Mouse (Mus musculus): Measurements from ENCODE around the gene Ocm. TPM values are rescaled to one million over a fixed set of nuclear protein-coding genes. Genes with fewer than 3 reads are reported as not detected.

Ocm gene
- total and polyA plus RNA-seq, 3 experiments, result not detected

DNA sequence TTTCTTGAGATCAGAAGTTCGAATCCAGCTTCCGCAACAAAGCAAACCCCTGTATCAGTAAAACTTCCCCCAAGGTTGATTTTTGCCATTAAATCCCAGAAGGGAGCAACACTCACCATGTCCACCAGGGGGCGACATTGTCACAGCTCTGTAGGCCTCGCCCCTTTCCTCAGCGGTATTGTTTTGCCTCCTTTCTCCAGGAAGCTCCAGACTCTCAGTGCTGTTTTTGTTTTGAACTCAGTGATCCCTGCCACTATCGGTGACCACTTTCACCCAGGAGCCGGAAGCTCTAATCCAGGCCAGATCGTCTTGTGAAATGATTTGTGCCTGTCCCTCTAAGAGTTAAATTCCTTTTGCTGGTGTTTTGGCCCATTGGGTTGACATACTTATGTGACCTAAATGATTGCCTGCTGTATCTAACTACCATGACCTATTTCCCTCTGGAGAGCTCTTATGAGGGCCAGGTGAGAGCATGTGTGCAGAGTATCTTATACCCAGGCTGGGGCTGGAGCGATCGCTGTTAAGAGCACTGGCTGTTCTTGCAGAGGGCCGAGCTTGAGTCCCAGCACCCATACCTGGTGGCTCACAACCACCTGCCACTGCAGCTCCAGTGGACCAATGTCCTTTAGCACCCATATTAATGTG is 14.4 kb upstream of the Ocm start:
- Histone ChIP-seq H3K4me1 (ENCODE audit: control insufficient read depth in 1 of 2, insufficient read depth in 2 of 2) (peaks cover 0 to 8% of the 10 kb centered on the region in 2 experiments; a peak in 2 of 4 replicates), H3K4me3 (replicated peaks in 1 of 3; ENCODE audit: low read depth in 2 of 3, low read length in 2 of 3, poor library complexity in 1 of 3) (no peak overlapping the region), H3K27me3 (replicated peaks) (no peaks in the 10 kb centered on the region), H3K9ac (ENCODE audit: insufficient read depth, low read depth) (no peak overlapping the region), H3K27ac (ENCODE audit: insufficient read depth, low read depth) (no peak overlapping the region), H3K4me2 (ENCODE audit: insufficient read depth, low read depth, poor library complexity, severe bottlenecking) (no peak overlapping the region), H3K79me2 (replicated peaks; ENCODE audit: control insufficient read depth, extremely low read depth, insufficient read depth, poor library complexity, severe bottlenecking) (no peaks in the 10 kb centered on the region), H3K36me3 (replicated peaks in 1 of 2; ENCODE audit: control insufficient read depth in 1 of 2, insufficient read depth in 1 of 2, low read length in 1 of 2) (no peaks in the 10 kb centered on the region), H3K9me3 (replicated peaks; ENCODE audit: low read length) (peaks cover 2% of the 10 kb centered on the region)
- DNase-seq (ENCODE audit: extremely low read depth), result peak; percentile 72
- peak; percentile 83 for TF ChIP-seq SMC3 (IDR thresholded peaks at IDR 0.05; ENCODE audit: low read depth, low read length)
- peak; percentile 92 to 94 for TF ChIP-seq CTCF (conservative IDR thresholded peaks at IDR 0.05 in 1 of 2, IDR thresholded peaks at IDR 0.05 in 1 of 2; ENCODE audit: low read depth in 2 of 2, low read length in 2 of 2)
- no peak for TF ChIP-seq PAX5 (IDR thresholded peaks at IDR 0.05; ENCODE audit: low read length)
- TF ChIP-seq POLR2AphosphoS2 (IDR thresholded peaks at IDR 0.05; ENCODE audit: low read depth, low read length), result no peak
- peak; percentile 87 for TF ChIP-seq RAD21 (IDR thresholded peaks at IDR 0.05; ENCODE audit: low read depth, low read length)
- peak; percentile 52 for TF ChIP-seq ZC3H11A (IDR thresholded peaks at IDR 0.05; ENCODE audit: low read depth, low read length)
- dilution Hi-C loops (cut with MboI; ENCODE audit: extremely low pct_ligation_motif_present, extremely low pct_unique_long_range_greater_than_20kb, low sequenced_read_pairs) (no loop called here), in situ Hi-C loops (cut with MboI; ENCODE audit: low pct_ligation_motif_present, low pct_unique_long_range_greater_than_20kb, low sequenced_read_pairs) (loop anchor here (5.0 to 25.0 kb wide), 2 partner anchors 116 to 696 kb away; no protein-coding TSS in a partner anchor)

- peaks cover 0 to 8% of the 10 kb centered on the region in 2 experiments; a peak in 2 of 4 replicates for H3K4me1 ChIP-seq (ENCODE audit: control insufficient read depth in 1 of 2, insufficient read depth in 2 of 2)
- no peak overlapping the region for H3K9ac ChIP-seq (ENCODE audit: insufficient read depth, low read depth)
- H3K27ac ChIP-seq (ENCODE audit: insufficient read depth, low read depth), result no peak overlapping the region
- H3K4me3 ChIP-seq (replicated peaks in 1 of 3; ENCODE audit: low read depth in 2 of 3, low read length in 2 of 3, poor library complexity in 1 of 3), result no peak overlapping the region
- dilution Hi-C loops (cut with MboI; ENCODE audit: extremely low pct_ligation_motif_present, extremely low pct_unique_long_range_greater_than_20kb, low sequenced_read_pairs), result no loop called here
- no peaks in the 10 kb centered on the region for H3K36me3 ChIP-seq (replicated peaks in 1 of 2; ENCODE audit: control insufficient read depth in 1 of 2, insufficient read depth in 1 of 2, low read length in 1 of 2)
- no peak overlapping the region for H3K4me2 ChIP-seq (ENCODE audit: insufficient read depth, low read depth, poor library complexity, severe bottlenecking)
- DNase-seq (ENCODE audit: extremely low read depth), result no peak
- no peaks in the 10 kb centered on the region for H3K27me3 ChIP-seq (replicated peaks)
- in situ Hi-C loops (cut with MboI; ENCODE audit: low pct_ligation_motif_present, low pct_unique_long_range_greater_than_20kb, low sequenced_read_pairs), result loop anchor here (5.0 to 25.0 kb wide), 2 partner anchors 117 to 697 kb away; no protein-coding TSS in a partner anchor
- no peak for TF ChIP-seq POLR2AphosphoS2 (IDR thresholded peaks at IDR 0.05; ENCODE audit: low read depth, low read length)
- TF ChIP-seq RAD21 (IDR thresholded peaks at IDR 0.05; ENCODE audit: low read depth, low read length), result no peak
- TF ChIP-seq JUND (conservative IDR thresholded peaks at IDR 0.05; ENCODE audit: low read depth, low read length), result no peak
- no peak for TF ChIP-seq E2F4 (IDR thresholded peaks at IDR 0.05; ENCODE audit: insufficient replicate concordance, low read depth, low read length)
- TF ChIP-seq TCF12 (IDR thresholded peaks at IDR 0.05; ENCODE audit: low read depth, low read length), result no peak
- TF ChIP-seq CHD1 (IDR thresholded peaks at IDR 0.05; ENCODE audit: low read depth, low read length), result no peak
- TF ChIP-seq KAT2A (IDR thresholded peaks at IDR 0.05; ENCODE audit: insufficient replicate concordance, low read length), result no peak
- no peak for TF ChIP-seq HCFC1 (IDR thresholded peaks at IDR 0.05; ENCODE audit: low read depth, low read length)
- TF ChIP-seq ZMIZ1 (IDR thresholded peaks at IDR 0.05; ENCODE audit: low read depth, low read length), result no peak
- TF ChIP-seq CTCF (conservative IDR thresholded peaks at IDR 0.05 in 1 of 2, IDR thresholded peaks at IDR 0.05 in 1 of 2; ENCODE audit: low read depth in 2 of 2, low read length in 2 of 2), result no peak
- TF ChIP-seq POLR2A (IDR thresholded peaks at IDR 0.05; ENCODE audit: low read depth, low read length), result no peak
- no peak for TF ChIP-seq UBTF (IDR thresholded peaks at IDR 0.05; ENCODE audit: low read depth, low read length)
- no peak for TF ChIP-seq BHLHE40 (IDR thresholded peaks at IDR 0.05; ENCODE audit: low read depth, low read length)
- no peak for TF ChIP-seq TBP (conservative IDR thresholded peaks at IDR 0.05; ENCODE audit: low read depth, low read length)
- no peak for TF ChIP-seq MAX (IDR thresholded peaks at IDR 0.05; ENCODE audit: low read length)
- no peak for TF ChIP-seq USF2 (conservative IDR thresholded peaks at IDR 0.05; ENCODE audit: low read depth, low read length)
- TF ChIP-seq MEF2A (IDR thresholded peaks at IDR 0.05; ENCODE audit: borderline replicate concordance, low read depth, low read length), result no peak
- TF ChIP-seq ZNF384 (IDR thresholded peaks at IDR 0.05; ENCODE audit: low read depth, low read length), result no peak
- no peak for TF ChIP-seq NRF1 (IDR thresholded peaks at IDR 0.05; ENCODE audit: low read depth, low read length)
- no peak for TF ChIP-seq GABPA (IDR thresholded peaks at IDR 0.05; ENCODE audit: insufficient replicate concordance, low read depth, low read length)
- H3K9me3 ChIP-seq (replicated peaks; ENCODE audit: low read length), result peaks cover 2% of the 10 kb centered on the region
- no peaks in the 10 kb centered on the region for H3K79me2 ChIP-seq (replicated peaks; ENCODE audit: control insufficient read depth, extremely low read depth, insufficient read depth, poor library complexity, severe bottlenecking)
Measured at GRCm38 (mm10) chr5:144039886-144040285, 13.4 kb upstream of the Ocm start.

Measured in CH12.LX (cell line).